Mouse (Mus musculus) intestine, embryonic 15.5 days (tissue): ENCODE measurements around the gene Nop53. TPM values are rescaled to one million over a fixed set of nuclear protein-coding genes. Genes with fewer than 3 reads are reported as not detected.

Source experiments
- ATAC-seq: fragments of 200-750 bp; cut with Nextera tagmentation; 2 replicates; pipeline ENCODE4 v1.8.0; 2017; ENCODE audit warnings: moderate TSS enrichment, moderate library complexity
- H3K27ac ChIP-seq: fragments of 300-500 bp; sonication (generic); 2 replicates; pipeline ENCODE4 v1.5.1; 2015; ENCODE audit warnings: mild to moderate bottlenecking, inconsistent platforms
- H3K27me3 ChIP-seq: fragments of 300-500 bp; sonication (generic); replicated peaks from 2 replicates; pipeline ENCODE4 v1.6.1; 2015; ENCODE audit warnings: inconsistent platforms
- H3K36me3 ChIP-seq: fragments of 300-500 bp; sonication (generic); 2 replicates; pipeline ENCODE4 v1.6.1; 2015; ENCODE audit warnings: inconsistent platforms
- H3K4me1 ChIP-seq: fragments of 300-500 bp; sonication (generic); replicated peaks from 2 replicates; pipeline ENCODE4 v1.6.1; 2015; ENCODE audit warnings: inconsistent platforms
- H3K4me2 ChIP-seq: fragments of 300-500 bp; sonication (generic); replicated peaks from 2 replicates; pipeline ENCODE4 v1.6.1; 2015; ENCODE audit warnings: mild to moderate bottlenecking, inconsistent platforms
- H3K4me3 ChIP-seq: fragments of 300-500 bp; sonication (generic); replicated peaks from 2 replicates; pipeline ENCODE4 v1.5.1; 2015; ENCODE audit warnings: inconsistent platforms
- H3K9ac ChIP-seq: fragments of 300-500 bp; sonication (generic); 2 replicates; pipeline ENCODE4 v1.6.1; 2015; ENCODE audit warnings: inconsistent platforms
- H3K9me3 ChIP-seq: fragments of 300-500 bp; sonication (generic); 2 replicates; pipeline ENCODE4 v1.6.1; 2016; ENCODE audit warnings: inconsistent platforms
- WGBS: fragments of 180-500 bp; shearing (Covaris S2); methylation state at CpG from one replicate; pipeline ENCODE4 v1.1.7; 2015; 5-methylcytosine and 5-hydroxymethylcytosine counted together
- polyA plus RNA-seq: library from polyadenylated mRNA; unstranded; fragments of >200 nt; fragmentation: Nextera tagmentation; extraction: Ambion mirVana; gene quantifications from 2 replicates; pipeline ENCODE4 v1.2.1, GENCODE M21; 2015

Gene Nop53
- 161 and 174 TPM in 2 replicates for polyA plus RNA-seq

- peak within 1 kb of the TSS; percentile 71 for H3K9ac ChIP-seq
- H3K27ac ChIP-seq = peak within 1 kb of the TSS; percentile 95
- H3K9me3 ChIP-seq = no peaks in the 10 kb centered on the region
- peaks cover 19% of the 10 kb centered on the region for H3K4me1 ChIP-seq
- H3K27me3 ChIP-seq = no peaks in the 10 kb centered on the region
- H3K36me3 ChIP-seq = peaks cover 31% of the 10 kb centered on the region
- peak within 1 kb of the TSS; percentile 68 for H3K4me3 ChIP-seq
- 2% methylated on average over 59 of the region's 59 CpGs for WGBS
- H3K4me2 ChIP-seq = peak within 1 kb of the TSS; percentile 71
- peak; percentile 94 for ATAC-seq
Measured at GRCm38 (mm10) chr7:15945721-15946536, at the start of gene Nop53. TSS of gene Nop53 (minus strand) at chr7:15946074.

GRCm38 (mm10) chr7:15993789-15994188, 47.9 kb upstream of the Nop53 start:
- Histone ChIP-seq H3K27ac (peak overlapping the region; percentile 57), H3K9me3 (no peaks in the 10 kb centered on the region), H3K4me2 (no peak overlapping the region), H3K9ac (no peak overlapping the region), H3K4me1 (no peaks in the 10 kb centered on the region), H3K27me3 (no peaks in the 10 kb centered on the region), H3K36me3 (peaks cover 23% of the 10 kb centered on the region), H3K4me3 (no peak overlapping the region)
- WGBS = 76% methylated on average over 4 of the region's 4 CpGs
- peak; percentile 71 for ATAC-seq

- no peaks in the 10 kb centered on the region for H3K27me3 ChIP-seq
- no peaks in the 10 kb centered on the region for H3K4me1 ChIP-seq
- H3K4me2 ChIP-seq = no peak overlapping the region
- WGBS = 76% methylated on average over 3 of the region's 3 CpGs
- no peak overlapping the region for H3K4me3 ChIP-seq
- H3K9me3 ChIP-seq = no peaks in the 10 kb centered on the region
- H3K9ac ChIP-seq = no peak overlapping the region
- ATAC-seq = peak; percentile 84
- H3K36me3 ChIP-seq = peaks cover 28% of the 10 kb centered on the region
- peak overlapping the region; percentile 57 for H3K27ac ChIP-seq
Measured at GRCm38 (mm10) chr7:15993152-15993551, 47.3 kb upstream of the Nop53 start.

- Histone ChIP-seq H3K4me3 (no peak overlapping the region), H3K4me1 (no peaks in the 10 kb centered on the region), H3K27ac (no peak overlapping the region), H3K4me2 (no peak overlapping the region), H3K9me3 (no peaks in the 10 kb centered on the region), H3K36me3 (peaks cover 35% of the 10 kb centered on the region), H3K27me3 (no peaks in the 10 kb centered on the region), H3K9ac (no peak overlapping the region)
- WGBS = 90% methylated on average over 3 of the region's 3 CpGs
- ATAC-seq = no peak
Measured at GRCm38 (mm10) chr7:15991764-15992163, 45.9 kb upstream of the Nop53 start.

GRCm38 (mm10) chr7:15987661-15988356, 41.9 kb upstream of the Nop53 start:
- 93% methylated on average over 16 of the region's 16 CpGs for WGBS
- Histone ChIP-seq H3K9ac (no peak overlapping the region), H3K4me1 (no peaks in the 10 kb centered on the region), H3K27me3 (no peaks in the 10 kb centered on the region), H3K9me3 (no peaks in the 10 kb centered on the region), H3K4me2 (no peak overlapping the region), H3K36me3 (peaks cover 30% of the 10 kb centered on the region), H3K4me3 (no peak overlapping the region), H3K27ac (no peak overlapping the region)
- ATAC-seq = no peak; the same call in 1 of the 2 replicates

- Histone ChIP-seq H3K27me3 (no peaks in the 10 kb centered on the region), H3K27ac (no peak overlapping the region), H3K36me3 (peaks cover 23% of the 10 kb centered on the region), H3K9ac (no peak overlapping the region), H3K4me2 (no peak overlapping the region), H3K4me1 (no peaks in the 10 kb centered on the region), H3K4me3 (no peak overlapping the region), H3K9me3 (no peaks in the 10 kb centered on the region)
- no peak for ATAC-seq
- 40% methylated on average over 4 of the region's 4 CpGs for WGBS
Measured at GRCm38 (mm10) chr7:15982729-15983407, 37.0 kb upstream of the Nop53 start.

GRCm38 (mm10) chr7:15981538-15981937, 35.7 kb upstream of the Nop53 start:
- H3K4me1 ChIP-seq = no peaks in the 10 kb centered on the region
- 76% methylated on average over 4 of the region's 4 CpGs for WGBS
- no peaks in the 10 kb centered on the region for H3K27me3 ChIP-seq
- no peak for ATAC-seq
- H3K9ac ChIP-seq = no peak overlapping the region
- no peak overlapping the region for H3K4me2 ChIP-seq
- H3K36me3 ChIP-seq = peaks cover 13% of the 10 kb centered on the region
- H3K27ac ChIP-seq = no peak overlapping the region
- no peak overlapping the region for H3K4me3 ChIP-seq
- no peaks in the 10 kb centered on the region for H3K9me3 ChIP-seq

GRCm38 (mm10) chr7:15980246-15980645, 34.4 kb upstream of the Nop53 start:
- Histone ChIP-seq H3K36me3 (peaks cover 16% of the 10 kb centered on the region), H3K9me3 (no peaks in the 10 kb centered on the region), H3K4me3 (no peak overlapping the region), H3K4me1 (no peaks in the 10 kb centered on the region), H3K27ac (no peak overlapping the region), H3K27me3 (no peaks in the 10 kb centered on the region), H3K4me2 (no peak overlapping the region), H3K9ac (no peak overlapping the region)
- no peak for ATAC-seq
- WGBS = 77% methylated on average over 8 of the region's 8 CpGs

- WGBS = 77% methylated on average over 4 of the region's 4 CpGs
- peaks cover 39% of the 10 kb centered on the region for H3K36me3 ChIP-seq
Measured at GRCm38 (mm10) chr7:15975904-15976303, 30.0 kb upstream of the Nop53 start.

GRCm38 (mm10) chr7:15975451-15975850, 29.6 kb upstream of the Nop53 start:
- Histone ChIP-seq H3K4me3 (no peak overlapping the region), H3K9me3 (no peaks in the 10 kb centered on the region), H3K36me3 (peaks cover 39% of the 10 kb centered on the region), H3K4me1 (no peaks in the 10 kb centered on the region), H3K27ac (no peak overlapping the region), H3K9ac (no peak overlapping the region), H3K4me2 (no peak overlapping the region), H3K27me3 (no peaks in the 10 kb centered on the region)
- 96% methylated on average over 10 of the region's 10 CpGs for WGBS
- peak; percentile 24; the same call in 1 of the 2 replicates for ATAC-seq

More at GRCm38 (mm10) chr7:15975904-15976303, 30.0 kb upstream of the Nop53 start:
- H3K4me3 ChIP-seq = no peak overlapping the region
- no peak overlapping the region for H3K4me2 ChIP-seq
- no peak overlapping the region for H3K9ac ChIP-seq
- H3K27me3 ChIP-seq = no peaks in the 10 kb centered on the region
- H3K4me1 ChIP-seq = no peaks in the 10 kb centered on the region
- no peaks in the 10 kb centered on the region for H3K9me3 ChIP-seq
- no peak overlapping the region for H3K27ac ChIP-seq
- ATAC-seq = peak; percentile 60; the same call in 1 of the 2 replicates

GRCm38 (mm10) chr7:15974712-15975111, 28.8 kb upstream of the Nop53 start:
- H3K9me3 ChIP-seq = no peaks in the 10 kb centered on the region
- 56% methylated on average over 5 of the region's 5 CpGs for WGBS
- no peak overlapping the region for H3K27ac ChIP-seq
- H3K36me3 ChIP-seq = peaks cover 39% of the 10 kb centered on the region
- no peaks in the 10 kb centered on the region for H3K4me1 ChIP-seq
- H3K27me3 ChIP-seq = no peaks in the 10 kb centered on the region
- no peak overlapping the region for H3K4me3 ChIP-seq
- no peak for ATAC-seq
- H3K9ac ChIP-seq = no peak overlapping the region
- no peak overlapping the region for H3K4me2 ChIP-seq

GRCm38 (mm10) chr7:15972247-15972646, 26.4 kb upstream of the Nop53 start:
- peaks cover 28% of the 10 kb centered on the region for H3K36me3 ChIP-seq
- no peaks in the 10 kb centered on the region for H3K9me3 ChIP-seq
- no peaks in the 10 kb centered on the region for H3K27me3 ChIP-seq
- WGBS = 72% methylated on average over 25 of the region's 25 CpGs
- no peak overlapping the region for H3K27ac ChIP-seq
- ATAC-seq = no peak
- no peaks in the 10 kb centered on the region for H3K4me1 ChIP-seq
- H3K9ac ChIP-seq = no peak overlapping the region
- H3K4me2 ChIP-seq = no peak overlapping the region
- no peak overlapping the region for H3K4me3 ChIP-seq
